Mouse (Mus musculus): ENCODE data around the gene Hk1.

DNA sequence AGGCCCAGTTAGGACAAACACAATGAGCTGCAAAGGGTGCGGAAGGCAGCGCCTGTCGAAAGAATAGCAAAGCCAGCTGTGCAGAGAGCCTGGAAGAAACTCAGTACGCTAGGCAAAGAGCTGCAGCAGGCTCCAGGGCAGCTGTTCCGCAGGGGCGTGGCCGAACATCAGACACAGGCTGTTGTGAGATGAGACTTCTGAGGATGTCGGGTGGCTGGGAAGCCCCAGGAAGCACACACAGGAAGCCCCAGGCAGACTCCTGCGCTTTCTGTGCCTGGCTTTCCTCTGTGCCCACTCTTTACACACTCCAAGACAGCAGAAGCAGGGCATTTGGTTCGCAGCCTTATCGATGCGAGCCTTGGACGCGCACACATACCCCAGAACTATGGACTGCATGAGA lies 25.2 kb upstream of the Hk1 start:
- no peak for TF ChIP-seq POLR2A (IDR thresholded peaks at IDR 0.05; ENCODE audit: low read depth, low read length)
- no peak for TF ChIP-seq CTCF (IDR thresholded peaks at IDR 0.05; ENCODE audit: extremely low read depth, insufficient read length, insufficient replicate concordance, low read depth, low read length)

Measured in small intestine, adult 2 months (tissue).